Mouse (Mus musculus) ovary, postnatal 36 days (tissue): ENCODE data around the gene Fam149a.

ENCODE experiments used
- DNase-seq: peaks from one replicate; pipeline ENCODE4 v3.0.0; 2022; ENCODE audit warnings: low spot score, mixed read lengths

Fam149a gene

DNA sequence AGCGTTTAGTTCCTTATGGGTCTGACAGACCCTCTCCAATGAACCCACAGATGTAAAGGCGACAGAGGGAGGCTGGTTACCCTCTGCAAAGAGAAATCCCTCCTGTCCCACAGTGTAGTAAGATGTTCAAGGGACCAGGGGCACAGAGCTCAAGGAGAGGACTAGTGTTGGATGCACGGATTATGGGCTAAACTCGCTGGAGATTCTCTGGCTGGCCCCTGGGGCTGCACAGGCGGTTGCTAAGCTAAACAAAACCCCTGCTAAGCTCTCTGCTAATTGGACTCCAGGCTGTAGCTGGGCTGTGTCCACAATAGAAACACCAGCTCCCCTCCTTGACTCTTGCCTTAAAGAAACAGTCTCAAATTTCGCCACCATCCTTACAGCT is at the start of gene Fam149a:
TSS of gene Fam149a (minus strand) at position 329 of the 385 bp plus-strand sequence.
- DNase-seq = no peak

DNA sequence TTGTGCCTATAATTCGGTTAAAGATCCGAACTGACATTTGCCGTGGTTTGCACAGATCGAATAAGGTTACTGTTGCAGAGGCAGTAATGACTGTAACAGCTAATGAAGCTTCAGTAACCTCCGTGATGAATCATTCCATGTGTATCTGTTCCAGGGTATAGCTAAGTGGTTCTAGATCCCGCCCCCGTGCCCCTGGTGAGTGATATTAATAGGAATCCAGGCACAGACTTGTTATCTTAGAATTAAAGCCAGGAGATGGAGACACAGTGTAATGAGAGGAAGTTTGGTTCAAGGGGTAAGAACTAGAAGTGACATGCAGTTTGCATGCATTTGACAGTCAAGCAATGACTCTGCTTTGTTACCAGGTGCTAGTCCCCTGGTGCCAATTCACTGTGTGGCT is 38.1 kb upstream of the Fam149a start:
- DNase-seq = no peak

DNA sequence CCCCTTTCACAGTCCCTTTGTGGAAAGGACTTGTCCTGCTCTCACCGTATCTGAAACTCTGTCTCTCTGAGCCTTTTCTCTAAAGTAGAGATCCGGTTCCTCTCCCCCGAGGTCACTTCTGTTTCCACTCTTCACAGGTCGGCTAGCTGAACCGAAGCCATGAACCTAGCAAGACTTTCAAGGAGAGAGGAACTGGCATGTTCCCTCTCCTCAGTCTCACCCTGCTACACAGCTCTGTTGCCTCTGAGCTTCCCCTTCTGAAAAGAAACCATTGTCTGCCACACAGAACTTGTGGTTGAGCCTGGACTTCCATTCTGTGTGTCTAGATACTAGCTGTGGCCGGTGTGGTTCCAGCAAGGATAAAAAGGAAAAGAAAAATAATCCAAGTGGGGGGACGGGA is 32.9 kb upstream of the Fam149a start:
- DNase-seq = no peak

DNA sequence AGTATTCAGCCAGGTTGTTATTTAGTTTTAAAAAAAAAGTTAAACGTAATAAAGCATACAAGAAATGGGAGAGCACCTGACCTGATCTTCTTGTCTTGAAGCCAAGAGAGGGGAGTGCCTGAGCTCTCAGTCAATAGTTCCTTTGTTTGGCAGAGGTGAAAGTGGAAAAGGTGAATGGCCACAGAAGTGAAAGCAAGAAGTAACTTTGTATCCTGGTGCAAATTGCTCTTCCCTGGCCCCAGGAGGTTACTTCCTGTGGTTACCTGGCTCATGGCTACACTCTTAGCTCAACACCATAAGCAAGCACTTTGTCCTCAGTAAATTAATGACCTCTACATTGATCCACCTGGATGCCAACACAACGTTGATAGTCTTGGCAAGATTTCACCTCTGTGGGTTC is 28.8 kb upstream of the Fam149a start, which contains the start of gene Tlr3:
TSS of gene Tlr3 (minus strand) at position 199 of the 400 bp plus-strand sequence.
- DNase-seq = no peak

DNA sequence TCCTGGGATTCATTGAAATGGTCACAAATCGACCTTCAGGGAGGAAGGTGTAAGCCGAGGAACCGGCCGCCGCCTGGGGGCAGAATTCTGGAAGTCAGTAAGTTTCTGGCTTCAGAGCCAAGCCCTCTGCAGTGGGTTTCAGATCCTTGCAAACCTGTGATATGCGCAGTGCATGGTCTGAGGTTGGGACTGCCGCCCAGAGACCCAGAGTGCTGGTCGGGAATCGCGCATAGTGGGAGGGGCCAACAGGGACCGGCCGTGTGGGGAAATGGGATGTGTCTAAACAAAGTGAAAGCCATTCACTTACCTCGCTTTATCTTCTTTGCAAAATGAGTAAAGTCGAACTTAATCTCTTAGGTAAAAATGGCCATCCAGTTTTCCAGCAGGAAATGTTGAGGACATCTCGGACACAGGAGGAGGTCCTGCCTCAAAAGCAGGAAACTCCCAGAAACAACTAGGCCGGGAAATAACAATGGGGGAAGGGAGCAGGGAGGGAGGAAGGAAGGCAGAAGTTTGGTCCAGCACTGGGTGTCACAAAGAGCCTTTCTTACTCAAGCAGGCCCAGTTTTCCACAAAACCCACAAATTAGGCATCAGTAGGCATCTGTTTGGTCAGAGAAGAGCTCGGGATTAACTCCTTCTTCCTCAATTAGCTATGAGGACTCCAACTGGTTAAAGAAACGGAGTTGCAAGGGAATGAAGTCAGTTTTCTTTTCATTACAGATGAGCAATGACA is 28.2 kb upstream of the Fam149a start:
- peak; percentile 71 for DNase-seq

DNA sequence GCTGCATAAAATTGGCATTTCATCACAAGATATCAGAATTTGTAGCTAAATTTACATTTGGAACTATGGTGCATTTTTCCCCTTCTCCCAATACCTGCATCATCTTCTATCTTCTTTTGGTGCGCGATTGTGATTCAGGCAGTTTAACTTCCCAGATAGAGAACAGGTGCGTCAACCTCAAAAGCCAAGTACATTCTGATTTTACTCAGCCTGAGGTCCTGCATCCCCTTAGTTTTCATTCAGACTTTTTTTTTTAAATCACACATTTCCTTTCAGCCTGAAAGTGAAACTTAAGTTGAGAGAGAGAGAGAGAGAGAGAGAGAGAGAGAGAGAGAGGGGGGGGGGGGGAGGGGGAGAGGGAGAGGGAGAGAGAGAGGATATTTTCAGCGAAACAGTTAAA is 27.6 kb upstream of the Fam149a start:
- no peak for DNase-seq

DNA sequence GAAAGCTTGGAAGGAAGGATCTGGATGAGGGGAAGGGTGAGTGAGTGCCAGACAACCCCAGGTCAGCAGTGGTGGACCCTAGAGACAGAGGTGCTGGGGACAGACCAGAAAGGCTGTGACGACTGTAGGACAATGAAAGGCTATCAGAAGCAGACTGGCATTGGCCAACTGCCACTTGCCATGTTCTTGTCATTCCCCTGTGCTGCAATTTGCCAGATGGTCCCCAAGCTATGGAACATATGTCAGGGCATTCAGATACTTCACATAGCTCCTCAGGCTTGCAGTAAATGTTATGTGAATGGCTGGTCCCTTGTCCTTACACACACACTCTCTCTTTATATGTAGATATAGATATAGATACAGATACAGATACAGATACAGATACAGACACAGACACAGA is 1.2 kb upstream of the Fam149a start:
- DNase-seq = no peak

DNA sequence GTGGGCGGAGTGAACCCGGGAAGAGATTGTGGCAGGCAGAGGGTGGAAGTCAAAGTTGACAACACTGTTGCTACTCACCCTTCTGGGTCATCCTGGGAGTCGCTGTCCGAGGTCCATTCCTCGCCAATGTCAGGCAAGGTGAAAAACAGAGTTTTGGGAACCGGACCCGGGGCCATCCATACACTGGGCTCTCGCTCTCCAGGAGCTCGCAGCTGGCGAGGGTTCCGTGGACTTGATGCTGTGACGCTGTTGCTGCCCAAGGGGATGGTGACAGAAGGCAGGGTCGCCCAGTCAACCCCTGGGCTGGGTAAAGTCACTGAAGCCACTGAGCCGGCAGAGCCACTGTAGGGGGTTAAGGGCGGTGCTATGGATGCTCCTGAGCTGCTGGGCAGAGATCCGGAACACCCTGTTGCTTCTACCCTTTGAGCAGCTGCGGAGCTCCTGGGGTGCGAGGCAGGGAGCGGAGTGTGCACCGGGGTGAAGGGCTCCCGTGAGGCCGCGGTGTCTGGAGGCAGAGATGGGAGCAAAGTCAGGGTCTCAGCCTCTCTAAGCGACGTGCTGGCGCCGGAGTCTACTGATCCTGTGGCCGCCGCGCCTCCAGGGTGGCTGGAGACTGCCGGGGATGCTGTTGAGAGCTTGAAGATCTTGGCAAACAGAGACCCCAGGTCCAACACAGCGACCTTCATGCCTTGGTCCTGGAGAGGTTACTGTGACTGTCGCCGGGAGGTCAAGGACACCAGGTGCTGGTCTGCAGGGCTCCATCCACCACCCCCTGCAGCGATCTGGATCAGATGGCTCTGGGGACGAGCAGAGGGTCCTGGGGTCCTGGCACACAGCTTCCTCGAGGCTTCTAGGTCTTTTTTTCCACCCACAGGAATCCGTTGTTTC is 772 bp downstream of the Fam149a start:
- DNase-seq = no peak

DNA sequence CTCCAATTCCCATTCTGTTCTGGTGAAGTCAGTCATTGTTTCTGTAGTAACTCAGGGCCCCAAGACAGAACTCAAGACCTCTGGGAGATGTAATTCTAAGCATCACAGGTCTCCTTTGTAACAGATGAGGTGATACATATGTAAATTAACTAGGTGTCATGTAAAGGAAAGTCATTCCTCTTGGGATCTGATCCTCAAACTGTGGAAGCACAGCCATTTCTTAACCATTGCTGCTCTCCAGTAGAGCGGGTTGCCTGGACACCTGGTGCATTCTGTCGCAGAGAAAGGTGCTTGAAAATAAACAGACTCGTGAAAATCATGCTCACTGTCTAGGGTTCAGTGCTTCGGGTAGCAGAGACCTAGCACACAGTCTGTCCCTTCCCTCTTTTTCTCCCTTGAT is 1.5 kb downstream of the Fam149a start:
- no peak for DNase-seq

DNA sequence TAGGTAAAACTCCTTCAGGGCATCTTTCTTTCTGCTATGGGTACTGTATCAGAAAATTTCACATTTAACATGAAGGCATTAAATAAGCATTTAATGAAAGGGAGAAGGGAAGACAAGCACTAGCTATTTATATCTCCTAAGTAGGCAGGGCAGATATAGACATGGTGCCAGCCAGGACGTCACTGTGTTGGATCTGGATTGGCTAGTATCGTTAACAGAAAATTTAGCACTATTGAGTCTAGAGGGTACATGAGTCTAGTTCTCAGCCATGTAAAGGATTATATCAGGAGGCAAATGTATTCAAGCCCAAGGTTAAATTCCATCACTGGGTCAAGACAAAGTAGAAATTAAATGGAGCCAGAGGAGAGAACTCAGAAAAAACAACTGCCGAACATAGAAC is 8.0 kb downstream of the Fam149a start:
- DNase-seq = no peak

DNA sequence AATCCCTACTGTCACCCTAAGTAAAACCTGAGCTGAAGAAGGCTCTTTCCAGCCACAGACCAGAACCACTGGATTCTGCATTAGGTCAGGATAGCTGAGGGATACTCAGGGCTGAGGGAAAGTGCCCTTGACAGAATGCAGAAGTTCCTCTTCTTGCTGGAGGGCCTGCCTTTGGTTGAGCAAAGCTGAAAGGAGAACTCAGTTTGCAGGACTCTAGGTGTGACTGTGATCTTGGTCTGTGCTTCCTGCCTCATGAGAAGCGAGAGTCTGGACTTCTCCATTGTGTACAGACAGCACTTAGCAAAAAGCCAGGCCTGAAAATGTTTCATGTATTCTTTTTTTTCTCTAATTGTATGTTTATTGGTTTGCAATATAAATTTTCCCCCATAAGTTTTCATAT is 14.9 kb downstream of the Fam149a start:
- no peak for DNase-seq

DNA sequence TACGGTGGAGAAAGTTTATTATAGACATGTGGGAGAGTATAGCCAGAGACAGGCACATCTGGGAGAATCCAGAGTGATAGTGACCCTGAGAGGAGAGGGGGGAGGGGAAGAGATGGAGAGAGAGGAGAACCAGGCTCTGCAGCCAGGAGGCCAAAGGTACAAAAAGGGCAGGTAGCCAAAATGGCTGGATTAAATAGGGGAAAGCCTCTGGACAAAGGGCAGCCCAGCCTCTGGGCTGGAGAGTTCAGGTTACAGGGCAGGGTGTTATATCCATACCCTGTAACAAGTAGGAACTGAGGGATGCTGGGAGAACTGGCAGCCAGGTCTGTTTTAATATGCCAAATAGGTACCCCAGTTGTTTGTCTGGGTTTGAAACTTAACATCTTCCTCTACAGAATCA is 18.9 kb downstream of the Fam149a start:
- DNase-seq = no peak

DNA sequence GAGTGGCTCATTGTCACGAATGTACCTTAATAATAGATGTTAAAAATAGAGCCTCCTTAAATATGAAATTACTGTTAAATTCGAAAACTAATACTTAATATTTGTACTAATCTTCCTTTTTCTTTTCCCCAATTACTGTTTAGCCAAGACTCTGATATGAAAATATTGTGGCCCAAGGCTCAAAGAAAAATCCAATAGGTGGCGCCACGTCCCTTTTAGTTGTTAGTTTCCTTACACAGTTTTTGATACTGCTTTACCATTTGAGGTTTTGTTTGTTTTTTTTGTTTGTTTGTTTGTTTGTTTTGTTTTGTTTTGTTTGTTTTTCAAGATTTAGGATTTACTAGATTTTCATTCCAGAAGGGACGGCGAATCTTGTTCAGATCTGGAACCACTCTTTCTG is 19.8 kb downstream of the Fam149a start:
- DNase-seq = no peak

DNA sequence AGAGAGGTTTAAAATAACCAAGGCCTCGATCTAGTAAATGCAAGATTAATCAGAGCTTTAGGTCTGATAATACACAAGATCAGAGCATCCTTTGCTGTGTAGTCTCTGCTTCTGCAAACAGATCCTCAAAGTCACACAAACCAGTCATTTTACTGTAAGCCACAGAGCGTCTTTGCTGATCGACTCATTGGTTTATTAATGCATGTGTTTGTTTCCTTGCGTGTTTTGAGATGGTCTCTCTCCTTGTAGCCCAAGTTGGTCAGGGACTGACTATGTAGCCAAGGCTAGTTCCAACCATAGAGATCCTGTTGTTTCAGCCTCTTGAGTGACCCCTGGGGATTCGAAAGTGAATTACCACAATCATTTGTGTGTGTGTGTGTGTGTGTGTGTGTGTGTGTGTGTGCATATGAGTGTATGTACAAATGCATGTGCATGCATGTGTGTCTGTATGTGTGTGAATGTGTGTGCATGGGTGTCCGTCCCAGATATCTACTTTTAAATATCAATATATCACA is 22.9 kb downstream of the Fam149a start:
- no peak for DNase-seq

DNA sequence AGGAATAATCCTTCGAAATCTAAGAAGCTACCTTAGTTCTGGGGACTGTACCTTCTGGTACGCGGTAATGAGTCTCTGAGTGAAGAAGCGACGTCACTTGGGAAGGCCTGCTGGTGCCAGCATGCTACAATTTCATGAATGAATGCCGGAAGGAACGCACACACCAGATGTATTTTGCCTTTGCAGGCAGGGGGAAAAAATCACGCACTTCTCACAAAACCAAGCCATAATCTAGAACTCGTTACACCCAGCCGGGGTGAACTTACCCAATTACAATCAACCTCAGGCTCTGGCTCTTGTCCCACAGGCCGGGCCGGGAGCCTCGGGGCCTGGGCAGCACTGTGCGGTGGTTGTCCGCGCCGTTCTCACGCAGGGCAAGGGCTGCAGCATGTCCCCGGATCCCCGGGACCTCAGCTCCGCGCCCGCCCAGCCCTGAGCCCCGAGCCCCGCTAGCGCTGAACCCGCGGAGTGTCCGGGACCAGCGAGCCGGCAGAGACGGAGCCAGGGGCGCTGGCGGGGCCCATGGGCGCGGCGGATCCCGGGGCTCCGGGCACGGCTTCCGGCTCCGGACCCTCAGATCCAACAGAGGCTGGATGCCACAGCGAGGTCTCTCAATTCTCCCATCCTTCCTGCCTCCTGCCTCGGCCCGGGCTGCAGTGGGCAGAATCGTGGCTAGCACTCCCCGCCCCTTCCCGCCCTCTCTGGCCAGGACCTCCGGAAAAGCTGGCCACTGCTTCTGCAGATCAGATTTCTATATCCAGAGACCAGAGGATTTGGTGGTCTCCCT is 23.8 kb downstream of the Fam149a start:
- DNase-seq = peak; percentile 40

DNA sequence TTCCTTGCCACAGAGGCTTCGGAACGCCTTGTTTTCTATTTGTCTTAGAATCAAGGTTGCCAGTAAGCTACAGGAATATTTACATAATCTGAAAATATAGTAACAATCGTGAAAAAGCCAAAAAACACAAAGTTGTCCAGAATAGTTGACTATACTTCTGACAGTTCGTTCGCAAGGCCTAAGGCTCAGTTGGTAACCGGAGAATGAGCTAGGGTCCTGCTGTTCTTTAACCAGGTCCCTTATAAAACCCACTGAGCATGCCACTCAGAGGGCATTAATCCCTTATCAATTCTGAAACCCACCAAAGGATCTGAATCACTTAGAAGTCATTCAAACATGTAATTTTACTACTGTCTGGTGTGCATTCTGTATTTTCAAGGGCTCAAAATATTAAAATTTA is 26.3 kb downstream of the Fam149a start:
- DNase-seq = no peak

DNA sequence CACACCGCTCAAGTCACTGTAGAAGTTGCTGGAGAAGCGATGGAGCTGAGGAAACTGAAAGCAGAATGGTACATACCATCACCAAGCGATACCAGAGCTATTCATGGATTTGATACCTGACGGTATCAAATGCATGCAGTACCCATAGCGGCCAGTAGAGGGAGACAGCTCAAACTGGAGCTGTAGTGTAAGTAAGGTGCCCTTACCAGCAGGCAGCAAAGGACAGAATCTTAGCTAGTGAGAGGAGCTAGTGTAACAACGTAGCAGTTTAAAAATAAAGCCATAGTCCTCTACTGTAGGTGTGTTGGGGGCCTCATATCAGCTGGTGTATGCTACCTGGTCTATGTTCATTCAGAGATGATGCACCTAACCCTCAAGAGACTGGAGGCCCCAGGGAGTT is 37.1 kb downstream of the Fam149a start:
- peak; percentile 45 for DNase-seq

DNA sequence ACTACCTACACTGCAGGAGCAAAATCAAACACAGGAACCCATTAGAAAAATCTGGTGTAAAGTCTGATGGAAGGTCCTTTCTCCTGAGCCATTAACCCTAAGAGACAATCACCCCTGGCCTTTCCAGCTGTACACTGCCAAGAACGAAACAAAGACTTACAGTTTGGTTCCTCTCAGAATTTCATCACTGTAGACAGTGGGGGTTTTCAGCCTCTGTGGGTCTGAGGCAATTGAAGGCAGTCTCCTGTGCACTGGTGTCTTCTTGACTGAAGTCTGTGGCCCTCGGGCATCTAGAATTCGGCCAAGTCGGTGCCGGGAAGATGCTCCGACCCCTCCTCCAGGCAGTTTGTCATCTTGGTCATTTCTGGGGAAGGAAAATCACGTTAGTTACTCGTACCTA is 37.8 kb downstream of the Fam149a start:
- no peak for DNase-seq

DNA sequence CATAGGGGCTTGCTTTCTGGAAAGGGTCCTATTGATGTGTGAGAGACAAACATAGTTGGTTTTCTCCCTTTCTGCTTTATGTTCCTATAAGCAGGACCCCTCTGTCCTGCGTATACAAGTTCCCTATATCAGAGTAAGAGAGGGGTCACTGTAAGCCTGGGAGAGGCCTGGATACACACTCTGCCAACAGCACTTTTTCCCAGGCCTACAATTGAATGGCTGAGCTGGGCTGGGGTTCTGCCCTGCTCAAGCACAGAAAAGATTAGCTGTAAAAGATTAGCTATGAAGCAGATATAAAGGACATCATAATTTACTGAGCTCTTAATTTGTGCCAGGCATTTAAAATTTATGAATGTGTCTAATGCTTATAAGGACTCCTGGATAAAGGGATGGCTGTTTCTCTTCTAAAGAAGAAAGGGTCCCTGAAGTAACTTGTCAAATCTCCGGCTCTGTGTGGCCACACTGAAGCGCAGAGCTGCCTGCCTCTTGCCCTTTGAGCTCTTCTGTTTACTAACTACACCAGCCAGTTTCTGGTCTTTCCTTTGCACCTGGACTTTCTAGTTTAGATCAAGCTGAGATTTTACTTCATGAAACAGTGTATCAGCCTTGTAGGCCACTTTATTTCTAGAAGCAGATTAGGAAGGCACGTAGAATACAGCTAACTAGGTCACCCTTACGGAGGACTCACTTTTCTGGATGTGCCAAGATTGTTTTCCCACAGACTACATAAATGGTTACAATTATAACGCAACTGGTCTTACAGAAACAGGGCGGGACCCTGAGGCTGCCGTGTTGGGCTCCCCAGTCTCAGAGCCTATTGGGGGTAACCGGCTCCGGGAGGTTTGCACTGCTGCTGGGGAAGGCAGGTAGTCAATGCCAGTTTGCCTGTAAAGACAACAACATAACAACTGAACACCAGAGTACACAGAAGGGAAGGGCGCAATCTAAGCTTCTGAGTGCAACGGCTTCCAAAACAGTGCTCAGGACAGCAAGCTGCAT is 40.2 kb downstream of the Fam149a start:
- no peak for DNase-seq

DNA sequence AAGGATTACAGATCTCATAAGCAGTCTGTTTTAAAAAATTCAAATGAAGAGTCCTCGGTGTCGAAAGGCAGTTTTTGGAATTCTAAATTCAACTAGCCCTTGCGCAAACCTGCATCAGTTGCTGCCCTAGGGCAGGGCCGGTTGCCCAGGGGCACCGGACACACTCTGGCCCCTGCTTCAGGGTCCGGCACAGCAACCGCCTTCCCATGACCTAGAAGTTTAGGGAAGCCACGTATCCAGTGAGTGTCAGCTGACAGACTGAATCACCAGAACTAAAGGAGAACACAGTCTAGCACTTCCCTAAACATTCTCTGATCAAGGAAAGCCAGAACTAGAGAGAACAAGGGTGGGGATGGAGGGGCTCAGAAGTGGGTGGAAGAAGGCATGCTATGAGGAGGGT is 48.6 kb downstream of the Fam149a start:
- peak; percentile 30 for DNase-seq
